Mouse (Mus musculus): ENCODE results near the gene Edil3.

Gene Edil3

GRCm38 (mm10) chr13:89256906-89257305, 435.6 kb downstream of the Edil3 start:
- no peak for DNase-seq (ENCODE audit: low spot score)

GRCm38 (mm10) chr13:89286696-89287305, 465.5 kb downstream of the Edil3 start:
- no peak for DNase-seq (ENCODE audit: low spot score)

GRCm38 (mm10) chr13:89288201-89288600, 466.9 kb downstream of the Edil3 start:
- DNase-seq (ENCODE audit: low spot score), result no peak

- no peak for DNase-seq (ENCODE audit: low spot score)
Measured at GRCm38 (mm10) chr13:89321155-89321554, 499.9 kb downstream of the Edil3 start.

GRCm38 (mm10) chr13:89324282-89324681, 503.0 kb downstream of the Edil3 start:
- DNase-seq (ENCODE audit: low spot score), result no peak

- no peak for DNase-seq (ENCODE audit: low spot score)
Measured at GRCm38 (mm10) chr13:89334494-89334893, 513.2 kb downstream of the Edil3 start.

- DNase-seq (ENCODE audit: low spot score), result no peak
Measured at GRCm38 (mm10) chr13:89335908-89336579, 514.8 kb downstream of the Edil3 start.

- DNase-seq (ENCODE audit: low spot score), result no peak
Measured at GRCm38 (mm10) chr13:89339055-89339454, 517.8 kb downstream of the Edil3 start.

GRCm38 (mm10) chr13:89339776-89340175, 518.5 kb downstream of the Edil3 start:
- DNase-seq (ENCODE audit: low spot score), result no peak

- no peak for DNase-seq (ENCODE audit: low spot score)
Measured at GRCm38 (mm10) chr13:89355234-89355633, 534.0 kb downstream of the Edil3 start.

- no peak for DNase-seq (ENCODE audit: low spot score)
Measured at GRCm38 (mm10) chr13:89358407-89358806, 537.1 kb downstream of the Edil3 start.

GRCm38 (mm10) chr13:89362274-89362673, 541.0 kb downstream of the Edil3 start:
- no peak for DNase-seq (ENCODE audit: low spot score)

GRCm38 (mm10) chr13:89371253-89371652, 550.0 kb downstream of the Edil3 start:
- DNase-seq (ENCODE audit: low spot score), result no peak

GRCm38 (mm10) chr13:89371656-89372240, 550.5 kb downstream of the Edil3 start:
- no peak for DNase-seq (ENCODE audit: low spot score)

Data from ovary, postnatal 10 days (tissue).